Mouse (Mus musculus): ENCODE measurements around the gene Auts2. TPM values are rescaled to one million over a fixed set of nuclear protein-coding genes. Genes with fewer than 3 reads are reported as not detected.

Auts2 gene
- total and polyA plus RNA-seq, 3 experiments: not detected

- in situ Hi-C loops (cut with MboI; ENCODE audit: low pct_ligation_motif_present, low pct_unique_long_range_greater_than_20kb, low sequenced_read_pairs) (no loop called here), dilution Hi-C loops (cut with MboI; ENCODE audit: extremely low pct_ligation_motif_present, extremely low pct_unique_long_range_greater_than_20kb, low sequenced_read_pairs) (no loop called here)
- Histone ChIP-seq H3K4me3 (replicated peaks in 1 of 3; ENCODE audit: low read depth in 2 of 3, low read length in 2 of 3, poor library complexity in 1 of 3) (no peak overlapping the region), H3K9me3 (replicated peaks; ENCODE audit: low read length) (peaks cover 79% of the 10 kb centered on the region), H3K9ac (ENCODE audit: insufficient read depth, low read depth) (no peak overlapping the region), H3K27me3 (replicated peaks) (no peaks in the 10 kb centered on the region), H3K4me1 (ENCODE audit: control insufficient read depth in 1 of 2, insufficient read depth in 2 of 2) (no peaks in the 10 kb centered on the region), H3K4me2 (ENCODE audit: insufficient read depth, low read depth, poor library complexity, severe bottlenecking) (no peak overlapping the region), H3K79me2 (replicated peaks; ENCODE audit: control insufficient read depth, extremely low read depth, insufficient read depth, poor library complexity, severe bottlenecking) (no peaks in the 10 kb centered on the region), H3K36me3 (replicated peaks in 1 of 2; ENCODE audit: control insufficient read depth in 1 of 2, insufficient read depth in 1 of 2, low read length in 1 of 2) (no peaks in the 10 kb centered on the region), H3K27ac (ENCODE audit: insufficient read depth, low read depth) (no peak overlapping the region)
- no peak for TF ChIP-seq MEF2A (IDR thresholded peaks at IDR 0.05; ENCODE audit: borderline replicate concordance, low read depth, low read length)
- TF ChIP-seq JUN (IDR thresholded peaks at IDR 0.05; ENCODE audit: insufficient read depth, low read depth, low read length): no peak
- no peak for TF ChIP-seq CHD2 (IDR thresholded peaks at IDR 0.05; ENCODE audit: low read length)
- TF ChIP-seq JUND (conservative IDR thresholded peaks at IDR 0.05; ENCODE audit: low read depth, low read length): no peak
- TF ChIP-seq UBTF (IDR thresholded peaks at IDR 0.05; ENCODE audit: low read depth, low read length): no peak
- TF ChIP-seq GABPA (IDR thresholded peaks at IDR 0.05; ENCODE audit: insufficient replicate concordance, low read depth, low read length): no peak
- TF ChIP-seq EP300 (IDR thresholded peaks at IDR 0.05; ENCODE audit: low read length): no peak
- no peak for TF ChIP-seq SIN3A (IDR thresholded peaks at IDR 0.05; ENCODE audit: low read length)
- no peak for TF ChIP-seq TBP (conservative IDR thresholded peaks at IDR 0.05; ENCODE audit: low read depth, low read length)
- no peak for TF ChIP-seq HCFC1 (IDR thresholded peaks at IDR 0.05; ENCODE audit: low read depth, low read length)
- DNase-seq (ENCODE audit: extremely low read depth): no peak
Measured at GRCm38 (mm10) chr5:131849644-131850043, 693.5 kb downstream of the Auts2 start.

GRCm38 (mm10) chr5:131844519-131844800, 698.7 kb downstream of the Auts2 start:
- Histone ChIP-seq H3K9me3 (replicated peaks; ENCODE audit: low read length) (peaks cover 90% of the 10 kb centered on the region), H3K27ac (ENCODE audit: insufficient read depth, low read depth) (no peak overlapping the region), H3K36me3 (replicated peaks in 1 of 2; ENCODE audit: control insufficient read depth in 1 of 2, insufficient read depth in 1 of 2, low read length in 1 of 2) (no peaks in the 10 kb centered on the region), H3K9ac (ENCODE audit: insufficient read depth, low read depth) (no peak overlapping the region), H3K4me1 (ENCODE audit: control insufficient read depth in 1 of 2, insufficient read depth in 2 of 2) (no peaks in the 10 kb centered on the region), H3K4me3 (replicated peaks in 1 of 3; ENCODE audit: low read depth in 2 of 3, low read length in 2 of 3, poor library complexity in 1 of 3) (no peak overlapping the region), H3K4me2 (ENCODE audit: insufficient read depth, low read depth, poor library complexity, severe bottlenecking) (no peak overlapping the region), H3K79me2 (replicated peaks; ENCODE audit: control insufficient read depth, extremely low read depth, insufficient read depth, poor library complexity, severe bottlenecking) (no peaks in the 10 kb centered on the region), H3K27me3 (replicated peaks) (no peaks in the 10 kb centered on the region)
- dilution Hi-C loops (cut with MboI; ENCODE audit: extremely low pct_ligation_motif_present, extremely low pct_unique_long_range_greater_than_20kb, low sequenced_read_pairs): no loop called here
- TF ChIP-seq ETS1 (conservative IDR thresholded peaks at IDR 0.05; ENCODE audit: low read depth, low read length) (no peak), MAX (IDR thresholded peaks at IDR 0.05; ENCODE audit: low read length) (no peak), RAD21 (IDR thresholded peaks at IDR 0.05; ENCODE audit: low read depth, low read length) (no peak), ZC3H11A (IDR thresholded peaks at IDR 0.05; ENCODE audit: low read depth, low read length) (no peak), USF1 (IDR thresholded peaks at IDR 0.05; ENCODE audit: low read depth, low read length) (no peak), CTCF (conservative IDR thresholded peaks at IDR 0.05 in 1 of 2, IDR thresholded peaks at IDR 0.05 in 1 of 2; ENCODE audit: low read depth in 2 of 2, low read length in 2 of 2) (no peak), TCF12 (IDR thresholded peaks at IDR 0.05; ENCODE audit: low read depth, low read length) (no peak), BHLHE40 (IDR thresholded peaks at IDR 0.05; ENCODE audit: low read depth, low read length) (no peak), MEF2A (IDR thresholded peaks at IDR 0.05; ENCODE audit: borderline replicate concordance, low read depth, low read length) (no peak)
- in situ Hi-C loops (cut with MboI; ENCODE audit: low pct_ligation_motif_present, low pct_unique_long_range_greater_than_20kb, low sequenced_read_pairs): no loop called here
- DNase-seq (ENCODE audit: extremely low read depth): no peak

Data from CH12.LX (cell line).